Mouse (Mus musculus) 3T3-L1 (cell line): ENCODE measurements around the gene Bnip1.

Source experiments
- DNase-seq: peaks from one replicate; pipeline ENCODE4 v3.0.0-alpha.2; 2015; ENCODE audit warnings: low read depth, low spot score

Gene Bnip1

GRCm38 (mm10) chr17:26780750-26781571 is at the start of gene Bnip1:
TSS of gene Bnip1 (plus strand) at chr17:26781066.
- peak; percentile 83 for DNase-seq

GRCm38 (mm10) chr17:26742581-26742980 is 38.3 kb upstream of the Bnip1 start:
- no peak for DNase-seq

GRCm38 (mm10) chr17:26743294-26743693 is 37.6 kb upstream of the Bnip1 start:
- no peak for DNase-seq

DNA sequence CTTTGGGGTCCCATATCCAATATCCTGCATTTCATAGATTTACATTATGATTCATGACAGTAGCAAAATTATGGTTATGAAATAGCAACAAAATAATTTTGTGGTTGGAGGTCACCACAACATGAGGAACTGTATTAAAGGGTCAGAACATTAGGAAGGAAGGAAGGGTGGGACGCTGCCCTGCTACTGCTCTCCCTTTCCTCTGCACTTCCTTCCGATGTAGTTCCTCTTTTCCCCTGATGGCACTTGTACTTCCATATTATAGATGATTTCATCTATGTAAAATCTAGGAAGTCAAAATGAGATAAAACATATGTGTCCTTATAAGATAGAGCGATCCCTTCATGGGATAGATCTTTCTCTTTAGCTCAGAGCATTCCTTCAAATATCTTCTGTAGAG is 30.9 kb upstream of the Bnip1 start:
- no peak for DNase-seq

DNA sequence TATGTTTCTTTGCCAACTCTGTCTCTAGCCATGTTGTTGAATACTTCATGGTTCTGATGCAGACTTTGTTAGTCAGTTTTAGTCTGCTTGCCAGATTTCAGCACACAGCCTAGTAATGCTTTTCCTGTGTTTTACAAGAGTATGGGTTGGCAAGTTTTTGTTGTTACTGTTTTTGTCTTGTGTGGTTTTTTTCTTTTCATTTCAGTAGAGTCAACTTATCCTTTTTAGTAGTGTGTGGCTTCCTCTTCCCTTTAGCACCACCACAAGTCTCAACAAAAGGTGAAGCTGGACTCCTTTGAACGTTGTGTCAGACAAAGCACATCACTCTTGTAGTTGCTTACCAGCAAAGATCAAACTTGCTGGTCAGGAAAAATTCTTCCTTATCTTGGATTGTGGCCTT is 28.6 kb upstream of the Bnip1 start:
- no peak for DNase-seq

DNA sequence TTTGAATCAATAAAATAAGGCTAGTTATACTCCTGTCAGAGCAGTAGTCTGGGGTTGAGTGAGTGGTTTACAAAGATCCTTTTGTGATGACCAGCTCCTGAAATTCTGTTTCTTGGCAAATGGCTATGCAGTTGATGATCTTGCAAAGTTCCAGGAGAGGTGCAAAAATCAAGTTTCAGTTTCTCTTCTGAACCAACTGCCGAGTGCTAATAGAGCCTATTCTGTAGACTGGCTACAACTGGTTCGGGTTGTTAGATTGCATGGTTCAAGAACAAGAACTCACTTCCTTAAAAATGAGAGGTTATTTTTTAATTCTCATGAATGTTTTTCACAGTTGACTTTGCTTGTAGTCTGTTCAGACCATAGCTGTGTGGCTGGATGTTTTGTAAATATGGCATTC is 27.4 kb upstream of the Bnip1 start:
- DNase-seq, result peak; percentile 20

DNA sequence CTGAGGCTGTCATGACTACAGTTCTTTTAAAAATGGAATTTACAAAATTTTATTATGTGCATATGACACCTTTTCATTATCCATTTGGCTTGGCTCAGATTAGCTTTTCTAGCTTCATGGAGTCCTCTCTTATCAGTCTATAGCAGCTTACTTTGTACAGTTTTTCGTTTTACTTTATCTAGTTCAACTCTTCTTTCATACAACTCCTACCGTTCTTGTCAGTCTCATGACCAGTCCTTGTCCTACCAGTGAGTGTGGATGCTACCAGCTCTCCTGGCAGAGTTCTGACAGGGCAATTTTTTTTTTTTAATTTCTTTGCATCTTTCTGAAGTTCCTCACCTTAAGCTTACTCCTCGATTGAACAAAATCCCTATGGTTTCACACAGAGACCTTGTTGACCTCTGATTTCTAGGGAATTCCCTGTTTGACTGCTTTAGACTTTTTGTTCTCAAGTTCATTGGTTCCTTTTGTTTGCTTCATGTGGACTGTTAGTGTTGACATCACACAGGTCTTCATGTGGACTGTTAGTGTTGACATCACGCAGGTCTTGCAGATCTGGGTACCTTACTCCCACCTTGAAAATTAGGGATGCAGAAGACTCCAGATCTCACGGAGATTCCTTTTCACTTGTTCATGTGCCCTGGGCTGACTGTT is 13.6 kb upstream of the Bnip1 start:
- DNase-seq, result no peak

- no peak for DNase-seq
These were observed 13.1 kb upstream of the Bnip1 start for GRCm38 (mm10) chr17:26767754-26768124.

- no peak for DNase-seq
These were observed 4.7 kb upstream of the Bnip1 start for GRCm38 (mm10) chr17:26776211-26776610.

DNA sequence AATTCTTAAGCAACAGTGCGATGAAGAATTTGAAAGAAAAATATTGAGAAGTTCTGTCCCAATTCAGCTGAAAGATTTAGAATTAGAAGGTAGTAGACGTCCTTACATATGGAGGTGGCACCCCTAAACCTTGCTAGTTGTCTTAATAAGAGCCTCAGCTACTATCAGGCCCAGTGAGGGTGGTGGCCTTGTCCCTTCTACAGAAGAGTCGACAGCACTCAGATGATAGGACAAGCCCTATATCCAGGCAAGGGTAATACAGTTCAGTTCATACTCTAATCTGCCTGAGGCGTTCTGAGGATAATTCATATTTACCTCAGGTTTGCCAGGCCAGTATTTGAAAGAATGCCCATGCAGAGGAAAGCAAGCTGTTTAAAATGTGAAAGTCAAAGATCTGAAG is 2.9 kb upstream of the Bnip1 start:
- peak; percentile 52 for DNase-seq

DNA sequence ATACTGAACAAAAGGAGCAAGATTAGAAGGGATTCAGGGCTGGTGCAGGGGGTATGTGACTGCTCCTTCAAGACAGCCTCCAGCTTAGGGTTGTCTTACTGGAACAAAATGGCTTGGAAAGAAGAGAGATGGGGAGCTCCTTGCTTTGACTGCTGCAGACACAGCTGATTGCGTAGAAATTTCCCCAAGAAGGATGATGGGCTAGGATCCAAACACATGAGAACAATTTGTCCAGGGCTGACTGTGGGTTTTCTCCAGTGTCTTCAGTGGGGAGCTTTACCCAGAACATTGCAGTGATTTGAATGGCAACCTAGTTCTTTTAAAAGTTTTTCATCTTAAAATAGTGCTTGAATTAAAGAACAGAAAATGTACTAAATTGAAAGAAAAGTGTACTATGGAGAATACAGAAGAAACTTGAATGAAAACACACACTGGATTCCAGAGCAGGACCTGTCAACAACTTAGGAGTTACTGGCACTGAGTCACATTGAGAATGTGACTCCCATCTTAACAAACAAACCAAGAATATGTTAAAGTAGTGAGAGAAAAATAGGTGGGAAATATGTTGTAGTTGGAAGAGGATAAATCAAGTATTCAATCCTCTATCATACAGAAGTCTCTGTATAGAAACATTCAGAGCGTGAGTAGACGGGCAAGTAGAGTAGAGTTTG is 2.3 kb upstream of the Bnip1 start:
- peak; percentile 78 for DNase-seq

GRCm38 (mm10) chr17:26779471-26779870 is 1.4 kb upstream of the Bnip1 start:
- DNase-seq, result peak; percentile 78

GRCm38 (mm10) chr17:26781610-26782043 is 761 bp downstream of the Bnip1 start:
- no peak for DNase-seq

- DNase-seq, result no peak
These were observed 3.7 kb downstream of the Bnip1 start for GRCm38 (mm10) chr17:26784525-26784924.

GRCm38 (mm10) chr17:26786586-26786985 is 5.7 kb downstream of the Bnip1 start:
- DNase-seq, result no peak

DNA sequence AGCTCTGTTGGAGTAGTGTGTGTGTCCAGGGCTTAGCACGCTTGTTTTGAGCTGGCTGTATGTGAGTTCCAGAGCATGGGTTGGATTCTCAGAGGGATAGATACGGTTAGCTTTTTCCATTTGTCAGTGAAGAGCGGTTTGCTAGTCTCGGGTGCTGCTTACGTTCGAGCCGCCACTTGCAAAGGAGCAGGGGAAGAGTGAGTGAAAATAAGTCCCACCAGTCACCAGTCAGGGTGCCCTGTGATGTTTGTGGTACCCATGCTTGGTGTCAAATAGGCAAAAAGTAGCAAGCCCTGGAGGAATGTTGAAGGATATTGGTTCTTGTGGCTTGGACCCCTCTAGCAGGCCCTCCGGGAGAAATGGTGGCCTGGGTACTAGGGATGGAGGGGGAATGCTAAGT is 8.1 kb downstream of the Bnip1 start:
- DNase-seq, result no peak

DNA sequence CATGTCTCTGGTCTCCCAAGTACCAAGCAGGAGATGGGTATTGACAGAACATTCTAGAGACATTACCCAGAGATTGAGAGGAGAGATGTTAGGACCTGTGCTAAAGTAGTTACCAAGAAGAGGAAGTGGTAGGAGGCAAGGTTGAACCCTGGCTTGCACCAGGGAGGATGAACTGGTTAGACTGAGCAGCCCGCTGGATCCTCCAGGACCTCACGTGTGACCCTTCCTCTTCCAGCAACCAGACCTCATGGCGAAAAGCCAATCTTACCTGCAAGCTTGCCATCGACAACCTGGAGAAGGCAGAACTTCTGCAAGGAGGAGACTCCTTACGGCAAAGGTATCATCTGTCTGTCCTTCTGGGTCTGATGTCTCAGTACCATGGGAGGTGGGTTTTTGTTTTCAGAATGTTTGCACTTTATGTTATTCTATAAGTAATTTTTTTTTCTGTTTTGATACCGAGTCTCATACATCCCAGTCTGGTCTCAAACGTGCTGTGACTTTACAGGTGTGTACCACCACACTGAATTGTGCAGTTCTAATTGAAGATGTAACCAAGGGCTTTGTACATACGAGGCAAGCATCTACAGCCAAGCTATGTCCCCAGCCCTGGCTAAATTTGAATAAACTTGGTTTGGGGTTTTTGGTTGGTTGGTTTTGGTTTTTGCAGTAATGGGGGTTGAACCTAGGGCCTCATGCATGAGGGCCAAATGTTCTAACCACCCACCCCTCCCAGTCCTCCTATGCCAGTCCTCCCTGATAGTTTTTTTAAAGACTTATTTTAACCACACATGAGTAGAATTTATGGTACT is 8.8 kb downstream of the Bnip1 start:
- DNase-seq, result no peak

DNA sequence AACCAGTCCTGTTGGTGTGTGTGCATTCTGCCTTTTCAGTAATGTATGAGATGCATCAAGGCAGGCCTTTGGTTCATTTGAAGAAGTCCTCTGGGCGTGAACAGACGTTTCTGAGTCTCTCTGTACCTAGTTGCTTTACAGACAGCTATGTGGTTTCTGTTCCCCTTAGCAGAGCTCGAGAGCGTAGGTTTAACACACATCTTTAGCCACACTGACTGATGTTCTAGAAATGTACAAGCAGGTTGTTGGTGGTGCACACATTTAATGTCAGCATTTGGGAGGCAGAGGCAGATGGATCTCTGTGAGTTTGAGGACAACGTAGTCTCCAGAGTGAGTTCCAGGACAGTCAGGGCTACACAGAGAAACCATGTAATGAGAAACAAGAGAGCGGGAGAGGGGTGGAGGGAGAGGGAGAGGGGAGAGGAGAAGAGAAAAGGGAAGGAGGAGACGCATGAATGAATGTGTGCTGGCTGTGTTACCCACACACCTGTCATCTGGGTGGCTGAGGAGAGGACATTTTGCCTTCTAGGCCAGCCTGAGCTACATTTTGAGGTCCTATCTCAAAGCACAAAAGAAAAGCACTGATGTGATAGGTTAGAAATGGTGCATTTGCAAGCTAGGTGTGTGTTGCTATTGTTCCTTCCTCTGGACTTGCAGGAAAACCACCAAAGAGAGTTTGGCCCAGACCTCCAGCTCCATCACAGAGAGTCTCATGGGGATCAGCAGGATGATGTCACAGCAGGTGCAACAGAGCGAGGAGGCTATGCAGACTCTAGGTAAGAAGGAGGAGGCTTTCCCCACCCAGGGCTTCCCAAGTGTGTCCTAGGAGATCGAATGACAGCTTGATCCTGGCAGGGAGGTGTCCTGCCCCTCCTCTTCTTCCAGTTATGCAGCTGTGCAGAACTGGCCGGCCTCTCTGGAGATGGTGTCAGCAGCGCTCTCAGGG is 9.7 kb downstream of the Bnip1 start:
- DNase-seq, result no peak

- no peak for DNase-seq
These were observed 10.7 kb downstream of the Bnip1 start for GRCm38 (mm10) chr17:26791580-26791979.

GRCm38 (mm10) chr17:26792096-26792495 is 11.2 kb downstream of the Bnip1 start:
- no peak for DNase-seq
